Mouse (Mus musculus) kidney, embryonic 16.5 days (tissue): ENCODE results near the gene Shld2. TPM values are rescaled to one million over a fixed set of nuclear protein-coding genes. Genes with fewer than 3 reads are reported as not detected.

ENCODE experiments used
- ATAC-seq: fragments of 200-750 bp; cut with Nextera tagmentation; 2 replicates; pipeline ENCODE4 v1.8.0; 2017; ENCODE audit warnings: moderate TSS enrichment; ENCODE audit not compliant: low FRiP score, low TSS enrichment
- H3K27ac ChIP-seq: fragments of 300-500 bp; sonication (generic); 2 replicates; pipeline ENCODE4 v1.5.1; 2014; ENCODE audit warnings: low read length
- H3K27me3 ChIP-seq: fragments of 300-500 bp; sonication (generic); 2 replicates; pipeline ENCODE4 v1.6.1; 2014; ENCODE audit warnings: low read length, control low read depth, mixed read lengths; ENCODE audit not compliant: insufficient read depth
- H3K36me3 ChIP-seq: fragments of 300-500 bp; sonication (generic); 2 replicates; pipeline ENCODE4 v1.6.1; 2014; ENCODE audit warnings: low read length, control low read depth, mixed read lengths; ENCODE audit not compliant: insufficient read depth
- H3K4me1 ChIP-seq: fragments of 300-500 bp; sonication (generic); 2 replicates; pipeline ENCODE4 v1.6.1; 2014; ENCODE audit warnings: low read length, control low read depth, mixed read lengths; ENCODE audit not compliant: insufficient read depth
- H3K4me2 ChIP-seq: fragments of 300-500 bp; sonication (generic); replicated peaks from 2 replicates; pipeline ENCODE4 v1.6.1; 2014; ENCODE audit warnings: low read depth, low read length
- H3K4me3 ChIP-seq: fragments of 300-500 bp; sonication (generic); 2 replicates; pipeline ENCODE4 v1.5.1; 2014; ENCODE audit warnings: mild to moderate bottlenecking, low read length
- H3K9ac ChIP-seq: fragments of 300-500 bp; sonication (generic); replicated peaks from 2 replicates; pipeline ENCODE4 v1.6.1; 2014; ENCODE audit warnings: low read length
- H3K9me3 ChIP-seq: fragments of 300-500 bp; sonication (generic); 2 replicates; pipeline ENCODE4 v1.6.1; 2016; ENCODE audit warnings: low read length, control low read depth
- WGBS: fragments of 180-500 bp; shearing (Covaris S2); extraction: QIAGEN DNeasy Blood & Tissue Kit; methylation state at CpG from one replicate; pipeline ENCODE4 v1.1.7; 2014; 5-methylcytosine and 5-hydroxymethylcytosine counted together
- polyA plus RNA-seq: library from polyadenylated mRNA; unstranded; fragments of >200 nt; fragmentation: Nextera tagmentation; extraction: Ambion mirVana; gene quantifications from 2 replicates; pipeline ENCODE4 v1.2.1, GENCODE M21; 2015

Shld2 gene
- polyA plus RNA-seq, 1 experiment from 2014 or later = 10.0 TPM

- peaks cover 4% of the 10 kb centered on the region; the same call in 1 of the 2 replicates for H3K36me3 ChIP-seq
- no peak overlapping the region for H3K27ac ChIP-seq
- no peak overlapping the region for H3K9ac ChIP-seq
- H3K4me2 ChIP-seq = no peak overlapping the region
- H3K27me3 ChIP-seq = no peaks in the 10 kb centered on the region
- ATAC-seq = no peak
- H3K4me1 ChIP-seq = no peaks in the 10 kb centered on the region
- WGBS = 79% methylated on average over 7 of the region's 7 CpGs
- H3K4me3 ChIP-seq = no peak overlapping the region
- no peaks in the 10 kb centered on the region for H3K9me3 ChIP-seq
Observed at GRCm38 (mm10) chr14:34348301-34348700, 38.0 kb upstream of the Shld2 start.

- no peaks in the 10 kb centered on the region for H3K27me3 ChIP-seq
- ATAC-seq = no peak
- no peaks in the 10 kb centered on the region for H3K4me1 ChIP-seq
- no peak overlapping the region for H3K4me2 ChIP-seq
- H3K4me3 ChIP-seq = no peak overlapping the region
- no peak overlapping the region for H3K9ac ChIP-seq
- H3K36me3 ChIP-seq = peaks cover 13% of the 10 kb centered on the region
- WGBS = 90% methylated on average over 5 of the region's 5 CpGs
- H3K9me3 ChIP-seq = no peaks in the 10 kb centered on the region
- no peak overlapping the region for H3K27ac ChIP-seq
Observed at GRCm38 (mm10) chr14:34347084-34347483, 36.8 kb upstream of the Shld2 start.

GRCm38 (mm10) chr14:34345771-34346566 lies 35.7 kb upstream of the Shld2 start:
- Histone ChIP-seq H3K4me2 (no peak overlapping the region), H3K9ac (no peak overlapping the region), H3K4me1 (no peaks in the 10 kb centered on the region), H3K36me3 (peaks cover 24% of the 10 kb centered on the region), H3K27ac (no peak overlapping the region), H3K4me3 (no peak overlapping the region), H3K27me3 (no peaks in the 10 kb centered on the region), H3K9me3 (no peaks in the 10 kb centered on the region)
- ATAC-seq = peak; percentile 51; the same call in 1 of the 2 replicates
- 55% methylated on average over 12 of the region's 12 CpGs for WGBS

- no peak for ATAC-seq
- 93% methylated on average over 5 of the region's 5 CpGs for WGBS
Observed at GRCm38 (mm10) chr14:34344361-34344760, 34.1 kb upstream of the Shld2 start.

GRCm38 (mm10) chr14:34343078-34343477 lies 32.8 kb upstream of the Shld2 start:
- Histone ChIP-seq H3K9ac (no peak overlapping the region), H3K27ac (no peak overlapping the region), H3K4me3 (no peak overlapping the region), H3K9me3 (no peaks in the 10 kb centered on the region), H3K36me3 (peaks cover 42% of the 10 kb centered on the region), H3K4me1 (no peaks in the 10 kb centered on the region), H3K4me2 (no peak overlapping the region), H3K27me3 (no peaks in the 10 kb centered on the region)
- WGBS = 89% methylated on average over 4 of the region's 4 CpGs
- ATAC-seq = no peak

More at GRCm38 (mm10) chr14:34344361-34344760, 34.1 kb upstream of the Shld2 start:
- no peak overlapping the region for H3K27ac ChIP-seq
- no peak overlapping the region for H3K4me2 ChIP-seq
- H3K4me3 ChIP-seq = no peak overlapping the region
- peaks cover 35% of the 10 kb centered on the region for H3K36me3 ChIP-seq
- no peaks in the 10 kb centered on the region for H3K27me3 ChIP-seq
- no peaks in the 10 kb centered on the region for H3K4me1 ChIP-seq
- no peaks in the 10 kb centered on the region for H3K9me3 ChIP-seq
- H3K9ac ChIP-seq = no peak overlapping the region

- H3K27ac ChIP-seq = no peak overlapping the region
- H3K9ac ChIP-seq = no peak overlapping the region
- H3K4me1 ChIP-seq = no peaks in the 10 kb centered on the region
- 94% methylated on average over 4 of the region's 4 CpGs for WGBS
- H3K4me3 ChIP-seq = no peak overlapping the region
- ATAC-seq = no peak
- H3K27me3 ChIP-seq = no peaks in the 10 kb centered on the region
- no peak overlapping the region for H3K4me2 ChIP-seq
- no peaks in the 10 kb centered on the region for H3K9me3 ChIP-seq
- peaks cover 51% of the 10 kb centered on the region for H3K36me3 ChIP-seq
Observed at GRCm38 (mm10) chr14:34341993-34342392, 31.7 kb upstream of the Shld2 start.

GRCm38 (mm10) chr14:34339446-34339845 lies 29.2 kb upstream of the Shld2 start:
- Histone ChIP-seq H3K4me1 (no peaks in the 10 kb centered on the region), H3K27ac (no peak overlapping the region), H3K9ac (no peak overlapping the region), H3K36me3 (peaks cover 76% of the 10 kb centered on the region), H3K4me3 (no peak overlapping the region), H3K27me3 (no peaks in the 10 kb centered on the region), H3K9me3 (no peaks in the 10 kb centered on the region), H3K4me2 (no peak overlapping the region)
- WGBS = 89% methylated on average over 1 of the region's 1 CpGs
- no peak for ATAC-seq

GRCm38 (mm10) chr14:34332476-34332875 lies 22.2 kb upstream of the Shld2 start:
- H3K36me3 ChIP-seq = peaks cover 73% of the 10 kb centered on the region
- ATAC-seq = no peak
- WGBS = 86% methylated on average over 5 of the region's 5 CpGs
- H3K27ac ChIP-seq = no peak overlapping the region
- H3K4me2 ChIP-seq = no peak overlapping the region
- H3K4me1 ChIP-seq = no peaks in the 10 kb centered on the region
- H3K9me3 ChIP-seq = no peaks in the 10 kb centered on the region
- H3K27me3 ChIP-seq = no peaks in the 10 kb centered on the region
- no peak overlapping the region for H3K4me3 ChIP-seq
- no peak overlapping the region for H3K9ac ChIP-seq

- Histone ChIP-seq H3K9me3 (no peaks in the 10 kb centered on the region), H3K4me1 (no peaks in the 10 kb centered on the region), H3K4me3 (no peak overlapping the region), H3K27me3 (no peaks in the 10 kb centered on the region), H3K27ac (no peak overlapping the region), H3K36me3 (peaks cover 68% of the 10 kb centered on the region), H3K4me2 (no peak overlapping the region), H3K9ac (no peak overlapping the region)
- 88% methylated on average over 3 of the region's 3 CpGs for WGBS
- ATAC-seq = no peak
Observed at GRCm38 (mm10) chr14:34331886-34332285, 21.6 kb upstream of the Shld2 start.

- Histone ChIP-seq H3K4me2 (no peak overlapping the region), H3K4me3 (no peak overlapping the region), H3K9me3 (no peaks in the 10 kb centered on the region), H3K4me1 (no peaks in the 10 kb centered on the region), H3K27ac (no peak overlapping the region), H3K36me3 (peaks cover 56% of the 10 kb centered on the region), H3K27me3 (no peaks in the 10 kb centered on the region), H3K9ac (no peak overlapping the region)
- no peak for ATAC-seq
- 95% methylated on average over 9 of the region's 9 CpGs for WGBS
Observed at GRCm38 (mm10) chr14:34330657-34331158, 20.4 kb upstream of the Shld2 start.
